In genomic region chr2:118708472-118708871, GRCm38 (mm10) we compare ENCODE assay signal across 8 mouse cellular contexts.
"Had no signal": no experiment of that assay in that cellular context is flagged by ENCODE, and none has a peak within 500 bp of the region (broad histone marks: within the 10 kb centered on the region; RNA-seq: fewer than 3 reads in every experiment).

No protein-coding gene starts in this region.

- DNase-seq: gastrocnemius, adult 2 months; gastrocnemius, postnatal 10 days; gastrocnemius, postnatal 25 days; kidney, adult 18-20 months; kidney, adult 8-10 months; kidney, postnatal 10 days; kidney, postnatal 25 days; left cerebral cortex, postnatal 4 days had no signal
